Mouse (Mus musculus) midbrain, embryonic 15.5 days (tissue): ENCODE measurements around the gene Panx1. TPM values are rescaled to one million over a fixed set of nuclear protein-coding genes. Genes with fewer than 3 reads are reported as not detected.

Experiments used
- ATAC-seq: fragments of 200-750 bp; cut with Nextera tagmentation; replicated peaks from 2 replicates; pipeline ENCODE4 v1.8.0; 2017; ENCODE audit warnings: moderate TSS enrichment
- H3K27ac ChIP-seq: fragments of 300-500 bp; sonication (generic); 2 replicates; pipeline ENCODE4 v1.5.1; 2015; ENCODE audit warnings: mild to moderate bottlenecking, inconsistent platforms
- H3K27me3 ChIP-seq: fragments of 300-500 bp; sonication (generic); replicated peaks from 2 replicates; pipeline ENCODE4 v1.6.1; 2015; ENCODE audit warnings: inconsistent platforms
- H3K36me3 ChIP-seq: fragments of 300-500 bp; sonication (generic); replicated peaks from 2 replicates; pipeline ENCODE4 v1.6.1; 2015; ENCODE audit warnings: inconsistent platforms
- H3K4me1 ChIP-seq: fragments of 300-500 bp; sonication (generic); 2 replicates; pipeline ENCODE4 v1.6.1; 2015; ENCODE audit warnings: inconsistent platforms
- H3K4me2 ChIP-seq: fragments of 300-500 bp; sonication (generic); 2 replicates; pipeline ENCODE4 v1.6.1; 2015; ENCODE audit warnings: inconsistent platforms, mild to moderate bottlenecking, moderate library complexity
- H3K4me3 ChIP-seq: fragments of 300-500 bp; sonication (generic); 2 replicates; pipeline ENCODE4 v1.5.1; 2015; ENCODE audit warnings: mild to moderate bottlenecking, inconsistent platforms
- H3K9ac ChIP-seq: fragments of 300-500 bp; sonication (generic); 2 replicates; pipeline ENCODE4 v1.6.1; 2015; ENCODE audit warnings: mild to moderate bottlenecking, inconsistent platforms
- H3K9me3 ChIP-seq: fragments of 300-500 bp; sonication (generic); 2 replicates; pipeline ENCODE4 v1.6.1; 2016; ENCODE audit warnings: inconsistent platforms
- WGBS: fragments of 180-500 bp; shearing (Covaris S2); methylation state at CpG from one replicate; pipeline ENCODE4 v1.1.7; 2015; ENCODE audit warnings: mixed read lengths; 5-methylcytosine and 5-hydroxymethylcytosine counted together
- polyA plus RNA-seq: library from polyadenylated mRNA; unstranded; fragments of >200 nt; fragmentation: Nextera tagmentation; extraction: Ambion mirVana; gene quantifications from 2 replicates; pipeline ENCODE4 v1.2.1, GENCODE M21; 2015

Panx1 gene
- polyA plus RNA-seq = 207 and 233 TPM in 2 replicates

DNA sequence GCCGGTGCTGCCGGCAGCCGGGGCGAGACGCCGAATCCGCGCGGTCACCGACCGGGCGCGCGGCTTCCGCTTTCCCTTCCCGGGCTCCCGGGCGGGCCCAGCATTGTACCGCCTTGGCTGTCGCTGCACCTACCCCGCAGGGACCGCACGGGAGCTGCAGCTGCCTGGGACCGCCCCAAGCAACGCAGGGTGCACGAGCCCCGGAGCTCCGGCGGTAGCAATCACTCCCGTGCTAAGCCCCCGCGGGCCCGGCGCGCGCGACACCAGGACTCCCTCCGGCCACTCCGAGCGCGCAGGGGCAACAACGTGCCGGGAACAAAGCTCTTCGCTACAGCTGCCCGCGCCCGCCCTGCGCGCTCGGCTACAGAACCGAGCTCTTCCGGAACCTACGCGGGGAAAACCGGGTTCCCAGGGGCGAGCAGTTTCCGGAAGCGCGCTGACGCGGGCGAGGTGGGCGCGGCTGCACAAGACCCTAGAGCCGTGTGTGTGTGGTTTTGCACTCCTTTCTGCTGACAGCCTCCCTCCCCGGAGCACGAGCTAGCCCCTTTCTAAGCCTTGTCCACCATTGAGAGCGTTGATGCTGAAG is at the start of gene Panx1:
Gene Panx1 (minus strand): TSS at position 395 of the 586 bp plus-strand sequence.
- Histone ChIP-seq H3K4me1 (peaks cover 41% of the 10 kb centered on the region), H3K9me3 (no peaks in the 10 kb centered on the region), H3K9ac (peak within 1 kb of the TSS; percentile 97), H3K27ac (peak within 1 kb of the TSS; percentile 97), H3K4me3 (peak within 1 kb of the TSS; percentile 94), H3K36me3 (no peaks in the 10 kb centered on the region; the same call in 1 of the 2 replicates), H3K4me2 (peak within 1 kb of the TSS; percentile 57), H3K27me3 (no peaks in the 10 kb centered on the region)
- peak; percentile 95 for ATAC-seq
- WGBS = under 1% methylated on average over 63 of the region's 68 CpGs

- Histone ChIP-seq H3K36me3 (no peaks in the 10 kb centered on the region), H3K4me1 (no peaks in the 10 kb centered on the region), H3K9ac (no peak overlapping the region), H3K4me3 (no peak overlapping the region), H3K4me2 (no peak overlapping the region), H3K27me3 (no peaks in the 10 kb centered on the region), H3K9me3 (no peaks in the 10 kb centered on the region), H3K27ac (no peak overlapping the region)
- WGBS = 86% methylated on average over 6 of the region's 6 CpGs
- ATAC-seq = no peak
Observed at GRCm38 (mm10) chr9:15068686-15069295, 23.5 kb upstream of the Panx1 start.

DNA sequence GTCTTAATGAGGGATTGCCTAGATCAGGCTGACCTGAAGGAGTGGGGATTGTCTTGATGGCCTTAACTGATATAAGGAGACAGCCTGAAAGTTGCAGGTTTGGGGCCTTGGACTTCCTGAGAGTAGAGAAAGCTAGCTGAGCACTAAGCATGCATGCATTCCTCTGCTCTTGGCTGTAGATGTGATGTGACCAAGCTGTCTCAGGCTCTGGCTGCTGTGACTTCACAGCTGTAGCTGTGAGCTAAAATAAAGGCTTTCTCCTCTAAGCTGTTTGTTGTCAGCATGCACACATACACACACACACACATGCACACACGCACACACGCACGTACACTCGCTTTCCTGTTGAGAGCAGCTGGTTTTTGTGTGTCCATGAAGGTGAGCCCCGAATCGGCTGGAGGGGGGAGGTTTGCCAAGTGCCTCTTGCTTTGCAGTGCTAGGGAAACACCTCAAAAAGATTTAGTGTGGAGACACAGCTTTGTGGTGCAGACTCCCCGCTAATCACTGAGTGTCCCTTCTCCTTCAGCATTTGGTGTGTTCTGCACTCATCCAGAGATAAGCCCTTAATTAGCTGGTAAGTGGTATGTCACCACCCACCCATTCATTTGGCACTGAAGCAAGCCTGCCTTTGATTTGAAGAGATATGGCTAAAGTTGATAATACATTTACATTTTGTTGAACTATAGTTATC is 22.9 kb upstream of the Panx1 start:
- Histone ChIP-seq H3K4me2 (no peak overlapping the region), H3K9ac (no peak overlapping the region), H3K36me3 (no peaks in the 10 kb centered on the region), H3K27me3 (no peaks in the 10 kb centered on the region), H3K27ac (no peak overlapping the region), H3K4me3 (no peak overlapping the region), H3K4me1 (no peaks in the 10 kb centered on the region), H3K9me3 (no peaks in the 10 kb centered on the region)
- 82% methylated on average over 7 of the region's 7 CpGs for WGBS
- ATAC-seq = no peak

DNA sequence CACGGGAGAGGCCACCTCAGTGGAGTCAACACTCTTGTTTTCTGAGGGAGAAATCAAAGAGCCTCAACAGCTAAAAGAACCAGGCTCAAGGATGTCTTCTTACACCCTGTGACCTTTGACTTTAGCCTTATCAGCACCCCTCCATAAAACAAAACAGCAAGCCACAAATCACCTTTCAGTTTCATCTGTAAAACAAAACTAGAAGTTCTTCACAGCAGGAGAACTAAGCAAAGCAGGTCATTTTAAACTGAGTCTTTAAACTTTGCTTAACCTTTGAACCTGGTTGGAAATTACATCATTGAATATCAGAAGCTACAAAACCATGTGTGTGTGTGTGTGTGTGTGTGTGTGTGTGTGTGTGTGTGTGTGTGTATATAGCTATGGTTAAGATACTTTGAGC is 18.9 kb upstream of the Panx1 start:
- H3K4me3 ChIP-seq = no peak overlapping the region
- H3K9me3 ChIP-seq = no peaks in the 10 kb centered on the region
- H3K4me2 ChIP-seq = no peak overlapping the region
- 24% methylated on average over 1 of the region's 1 CpGs for WGBS
- H3K27me3 ChIP-seq = no peaks in the 10 kb centered on the region
- ATAC-seq = no peak
- H3K27ac ChIP-seq = no peak overlapping the region
- H3K9ac ChIP-seq = no peak overlapping the region
- H3K36me3 ChIP-seq = no peaks in the 10 kb centered on the region
- no peaks in the 10 kb centered on the region for H3K4me1 ChIP-seq

- no peak overlapping the region for H3K4me2 ChIP-seq
- 91% methylated on average over 5 of the region's 5 CpGs for WGBS
- no peaks in the 10 kb centered on the region for H3K4me1 ChIP-seq
- H3K4me3 ChIP-seq = no peak overlapping the region
- H3K36me3 ChIP-seq = no peaks in the 10 kb centered on the region
- no peaks in the 10 kb centered on the region for H3K27me3 ChIP-seq
- no peak overlapping the region for H3K9ac ChIP-seq
- no peak for ATAC-seq
- no peaks in the 10 kb centered on the region for H3K9me3 ChIP-seq
- no peak overlapping the region for H3K27ac ChIP-seq
Observed at GRCm38 (mm10) chr9:15060847-15061246, 15.6 kb upstream of the Panx1 start.

DNA sequence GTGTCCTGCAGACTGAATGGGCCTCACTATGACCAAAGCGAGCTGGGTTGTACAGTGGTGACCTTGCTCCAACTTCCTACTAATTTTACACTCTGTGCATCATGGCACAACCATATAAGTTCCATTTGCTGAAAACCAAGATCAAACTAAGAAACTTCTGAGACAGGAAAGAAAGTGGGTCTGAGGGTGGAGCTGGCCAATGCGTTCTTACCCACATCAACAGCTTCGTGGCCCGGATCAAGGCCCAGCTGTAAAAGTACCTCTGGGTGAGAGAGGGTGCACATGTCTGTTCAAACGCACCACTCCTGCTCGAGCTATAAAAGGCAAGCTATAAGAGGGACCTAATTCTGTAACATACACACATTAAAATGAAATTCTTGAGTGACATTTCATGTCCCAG is 14.7 kb upstream of the Panx1 start:
- H3K9ac ChIP-seq = no peak overlapping the region
- WGBS = 83% methylated on average over 6 of the region's 6 CpGs
- ATAC-seq = no peak
- no peaks in the 10 kb centered on the region for H3K4me1 ChIP-seq
- no peaks in the 10 kb centered on the region for H3K9me3 ChIP-seq
- no peak overlapping the region for H3K4me2 ChIP-seq
- H3K27ac ChIP-seq = no peak overlapping the region
- H3K36me3 ChIP-seq = no peaks in the 10 kb centered on the region
- no peaks in the 10 kb centered on the region for H3K27me3 ChIP-seq
- H3K4me3 ChIP-seq = no peak overlapping the region

- Histone ChIP-seq H3K4me2 (peak overlapping the region; percentile 57), H3K27ac (peak overlapping the region; percentile 97), H3K27me3 (no peaks in the 10 kb centered on the region), H3K9ac (peak overlapping the region; percentile 97), H3K9me3 (no peaks in the 10 kb centered on the region), H3K4me3 (peak overlapping the region; percentile 94), H3K36me3 (no peaks in the 10 kb centered on the region; the same call in 1 of the 2 replicates), H3K4me1 (peaks cover 40% of the 10 kb centered on the region)
- WGBS = 39% methylated on average over 10 of the region's 10 CpGs
- peak; percentile 30 for ATAC-seq
Observed at GRCm38 (mm10) chr9:15045740-15046139, 462 bp upstream of the Panx1 start.

GRCm38 (mm10) chr9:15044391-15045083 is 741 bp downstream of the Panx1 start:
- peak; percentile 57 for ATAC-seq
- Histone ChIP-seq H3K9me3 (no peaks in the 10 kb centered on the region), H3K4me2 (peak overlapping the region; percentile 57), H3K36me3 (no peaks in the 10 kb centered on the region; the same call in 1 of the 2 replicates), H3K4me3 (peak overlapping the region; percentile 94), H3K9ac (peak overlapping the region; percentile 97), H3K27me3 (no peaks in the 10 kb centered on the region), H3K27ac (peak overlapping the region; percentile 97), H3K4me1 (peaks cover 41% of the 10 kb centered on the region)
- WGBS = under 1% methylated on average over 28 of the region's 28 CpGs

DNA sequence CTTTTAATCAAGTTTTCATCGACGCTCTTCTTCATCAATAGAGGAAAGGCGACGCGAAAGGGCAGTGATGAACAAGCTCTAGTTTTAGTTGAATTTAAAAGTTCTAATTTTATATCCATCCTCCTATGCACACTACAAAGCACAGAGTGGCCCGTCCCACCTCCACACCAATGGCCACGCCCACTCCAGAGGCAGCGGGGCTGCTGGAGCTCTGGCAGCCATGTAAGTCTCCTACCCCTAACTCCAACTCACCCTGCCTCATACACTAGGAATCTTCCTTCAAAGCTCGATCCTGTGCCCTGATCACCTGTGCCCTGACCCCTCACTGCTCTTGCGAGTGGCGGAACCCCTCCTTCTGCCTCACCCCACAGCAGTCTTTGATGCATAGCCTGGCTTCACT is 3.7 kb downstream of the Panx1 start:
- H3K4me2 ChIP-seq = no peak overlapping the region
- ATAC-seq = no peak
- no peaks in the 10 kb centered on the region; the same call in 1 of the 2 replicates for H3K36me3 ChIP-seq
- H3K4me1 ChIP-seq = peaks cover 53% of the 10 kb centered on the region
- H3K27me3 ChIP-seq = no peaks in the 10 kb centered on the region
- no peaks in the 10 kb centered on the region for H3K9me3 ChIP-seq
- H3K9ac ChIP-seq = no peak overlapping the region
- 93% methylated on average over 11 of the region's 11 CpGs for WGBS
- H3K27ac ChIP-seq = no peak overlapping the region
- H3K4me3 ChIP-seq = no peak overlapping the region

DNA sequence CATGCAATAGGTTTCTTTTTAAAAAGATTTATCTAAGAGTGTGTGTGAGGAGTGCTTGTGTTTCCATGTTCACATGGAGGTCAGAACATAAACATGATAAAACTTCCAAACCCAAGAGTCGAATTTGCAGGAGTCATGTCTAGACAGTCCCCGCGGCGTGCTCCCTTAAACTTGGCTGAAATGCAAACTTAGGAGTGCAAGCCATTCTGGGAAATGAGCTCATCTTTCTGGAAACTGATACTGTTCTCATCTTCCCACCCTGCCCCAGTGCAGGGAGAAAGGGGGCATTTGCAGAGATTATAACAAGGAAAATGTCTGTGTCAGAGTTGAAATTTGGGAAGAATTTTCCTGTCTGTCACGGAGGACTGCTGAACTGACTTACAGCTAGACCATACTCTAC is 5.4 kb downstream of the Panx1 start:
- ATAC-seq = no peak
- H3K27me3 ChIP-seq = no peaks in the 10 kb centered on the region
- H3K9me3 ChIP-seq = no peaks in the 10 kb centered on the region
- no peaks in the 10 kb centered on the region; the same call in 1 of the 2 replicates for H3K36me3 ChIP-seq
- H3K4me1 ChIP-seq = peaks cover 52% of the 10 kb centered on the region
- no peak overlapping the region for H3K4me3 ChIP-seq
- H3K9ac ChIP-seq = no peak overlapping the region
- no peak overlapping the region for H3K27ac ChIP-seq
- 97% methylated on average over 5 of the region's 5 CpGs for WGBS
- no peak overlapping the region for H3K4me2 ChIP-seq

DNA sequence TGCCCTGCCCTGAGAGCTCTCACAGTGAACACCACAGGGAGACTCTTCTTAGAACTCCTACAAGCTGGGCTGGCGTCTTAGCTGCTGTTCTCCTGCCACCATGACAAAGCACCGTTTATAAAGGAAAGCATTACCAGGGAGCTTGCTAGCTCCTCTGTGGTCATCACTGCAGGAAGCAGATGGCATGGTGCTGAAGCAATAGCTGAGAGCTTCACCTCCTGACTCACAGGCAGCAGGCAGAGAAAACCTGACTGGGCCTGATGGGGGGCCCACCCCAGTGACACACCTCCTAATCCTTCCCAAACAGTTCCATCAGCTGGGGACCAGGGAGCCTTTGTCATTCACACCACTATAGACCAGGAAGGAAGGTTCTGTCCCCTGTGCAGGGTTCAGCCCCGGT is 7.6 kb downstream of the Panx1 start:
- H3K27ac ChIP-seq = no peak overlapping the region
- no peaks in the 10 kb centered on the region for H3K9me3 ChIP-seq
- no peak for ATAC-seq
- H3K4me3 ChIP-seq = no peak overlapping the region
- no peak overlapping the region for H3K4me2 ChIP-seq
- 43% methylated on average over 3 of the region's 3 CpGs for WGBS
- peaks cover 37% of the 10 kb centered on the region for H3K4me1 ChIP-seq
- H3K36me3 ChIP-seq = no peaks in the 10 kb centered on the region; the same call in 1 of the 2 replicates
- no peaks in the 10 kb centered on the region for H3K27me3 ChIP-seq
- no peak overlapping the region for H3K9ac ChIP-seq

DNA sequence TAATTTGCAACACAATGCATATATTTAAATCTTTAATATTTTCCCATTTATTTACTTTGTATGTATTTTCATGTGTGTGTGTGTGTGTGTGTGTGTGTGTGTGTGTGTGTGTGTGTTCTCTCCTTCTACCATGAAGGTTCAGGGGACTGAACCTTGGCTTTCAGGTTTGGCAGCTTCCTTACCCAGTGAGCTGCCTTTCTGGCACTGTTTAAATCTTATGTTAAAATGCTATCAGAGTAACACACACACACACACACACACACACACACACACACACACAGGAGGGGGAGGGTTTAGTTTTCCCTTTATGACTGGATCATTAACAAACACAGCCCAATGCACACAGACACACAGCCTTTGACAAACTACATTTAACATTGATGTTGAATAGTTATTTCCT is 8.0 kb downstream of the Panx1 start:
- no peak for ATAC-seq
- no peak overlapping the region for H3K27ac ChIP-seq

More for the DNA sequence above, 8.0 kb downstream of the Panx1 start:
- H3K4me1 ChIP-seq = peaks cover 32% of the 10 kb centered on the region
- H3K9ac ChIP-seq = no peak overlapping the region
- no peaks in the 10 kb centered on the region for H3K9me3 ChIP-seq
- H3K4me2 ChIP-seq = no peak overlapping the region
- no peaks in the 10 kb centered on the region; the same call in 1 of the 2 replicates for H3K36me3 ChIP-seq
- no peak overlapping the region for H3K4me3 ChIP-seq
- no peaks in the 10 kb centered on the region for H3K27me3 ChIP-seq
